Mouse (Mus musculus): Measurements from ENCODE around the gene Pex26. TPM values are rescaled to one million over a fixed set of nuclear protein-coding genes. Genes with fewer than 3 reads are reported as not detected.

Pex26 gene
- total and polyA plus RNA-seq, 3 experiments = 8.6 to 16.9 (median 15.7) TPM

GRCm38 (mm10) chr6:121148360-121148759 is 35.1 kb upstream of the Pex26 start:
- Histone ChIP-seq H3K27me3 (ENCODE audit: insufficient read depth, low read length) (peaks cover 54% of the 10 kb centered on the region), H3K9me3 (replicated peaks) (peaks cover 2% of the 10 kb centered on the region; the same call in 1 of the 2 replicates), H3K36me3 (replicated peaks) (no peaks in the 10 kb centered on the region), H3K4me1 (ENCODE audit: insufficient read depth, low read depth, low read length) (0 out of 2 replicates have a peak, but pooled peaks cover 3% of the 10 kb centered on the region), H3K4me3 (ENCODE audit: low read depth, low read length) (no peak overlapping the region)
- no peak for DNase-seq (ENCODE audit: low spot score)
- TF ChIP-seq TAL1 (conservative IDR thresholded peaks at IDR 0.05; ENCODE audit: low read depth, low read length) (no peak), POLR2AphosphoS5 (IDR thresholded peaks at IDR 0.05; ENCODE audit: insufficient replicate concordance, low read depth, low read length) (no peak), GATA1 (IDR thresholded peaks at IDR 0.05; ENCODE audit: borderline replicate concordance, low read length) (no peak), CTCF (IDR thresholded peaks at IDR 0.05; ENCODE audit: low read depth, low read length) (no peak), GATA2 (IDR thresholded peaks at IDR 0.05; ENCODE audit: borderline replicate concordance, low read depth, low read length) (no peak)
- no peak for ATAC-seq (ENCODE audit: extremely low read depth, insufficient number of reproducible peaks, low FRiP score, poor library complexity, severe bottlenecking)

GRCm38 (mm10) chr6:121149420-121149819 is 34.0 kb upstream of the Pex26 start:
- peaks cover 48% of the 10 kb centered on the region for H3K27me3 ChIP-seq (ENCODE audit: insufficient read depth, low read length)
- no peak for ATAC-seq (ENCODE audit: extremely low read depth, insufficient number of reproducible peaks, low FRiP score, poor library complexity, severe bottlenecking)
- H3K36me3 ChIP-seq (replicated peaks) = no peaks in the 10 kb centered on the region
- no peak for DNase-seq (ENCODE audit: low spot score)
- H3K9me3 ChIP-seq (replicated peaks) = peaks cover 2% of the 10 kb centered on the region; the same call in 1 of the 2 replicates
- no peak for TF ChIP-seq GATA2 (IDR thresholded peaks at IDR 0.05; ENCODE audit: borderline replicate concordance, low read depth, low read length)
- TF ChIP-seq GATA1 (IDR thresholded peaks at IDR 0.05; ENCODE audit: borderline replicate concordance, low read length) = no peak
- no peak for TF ChIP-seq POLR2AphosphoS5 (IDR thresholded peaks at IDR 0.05; ENCODE audit: insufficient replicate concordance, low read depth, low read length)
- TF ChIP-seq TAL1 (conservative IDR thresholded peaks at IDR 0.05; ENCODE audit: low read depth, low read length) = no peak
- TF ChIP-seq CTCF (IDR thresholded peaks at IDR 0.05; ENCODE audit: low read depth, low read length) = no peak
- H3K4me1 ChIP-seq (ENCODE audit: insufficient read depth, low read depth, low read length) = no peaks in the 10 kb centered on the region
- H3K4me3 ChIP-seq (ENCODE audit: low read depth, low read length) = no peak overlapping the region

GRCm38 (mm10) chr6:121150126-121150525 is 33.3 kb upstream of the Pex26 start:
- Histone ChIP-seq H3K9me3 (replicated peaks) (peaks cover 2% of the 10 kb centered on the region; the same call in 1 of the 2 replicates), H3K4me1 (ENCODE audit: insufficient read depth, low read depth, low read length) (no peaks in the 10 kb centered on the region), H3K4me3 (ENCODE audit: low read depth, low read length) (no peak overlapping the region), H3K27me3 (ENCODE audit: insufficient read depth, low read length) (peaks cover 45% of the 10 kb centered on the region), H3K36me3 (replicated peaks) (no peaks in the 10 kb centered on the region)
- DNase-seq (ENCODE audit: low spot score) (no peak), ATAC-seq (ENCODE audit: extremely low read depth, insufficient number of reproducible peaks, low FRiP score, poor library complexity, severe bottlenecking) (no peak)
- TF ChIP-seq GATA1 (IDR thresholded peaks at IDR 0.05; ENCODE audit: borderline replicate concordance, low read length) (no peak), CTCF (IDR thresholded peaks at IDR 0.05; ENCODE audit: low read depth, low read length) (no peak), POLR2AphosphoS5 (IDR thresholded peaks at IDR 0.05; ENCODE audit: insufficient replicate concordance, low read depth, low read length) (no peak), GATA2 (IDR thresholded peaks at IDR 0.05; ENCODE audit: borderline replicate concordance, low read depth, low read length) (no peak), TAL1 (conservative IDR thresholded peaks at IDR 0.05; ENCODE audit: low read depth, low read length) (no peak)

GRCm38 (mm10) chr6:121151732-121152131 is 31.7 kb upstream of the Pex26 start:
- ATAC-seq (ENCODE audit: extremely low read depth, insufficient number of reproducible peaks, low FRiP score, poor library complexity, severe bottlenecking) = no peak
- TF ChIP-seq POLR2AphosphoS5 (IDR thresholded peaks at IDR 0.05; ENCODE audit: insufficient replicate concordance, low read depth, low read length) = no peak
- TF ChIP-seq CTCF (IDR thresholded peaks at IDR 0.05; ENCODE audit: low read depth, low read length) = no peak
- TF ChIP-seq GATA2 (IDR thresholded peaks at IDR 0.05; ENCODE audit: borderline replicate concordance, low read depth, low read length) = no peak
- no peak for TF ChIP-seq GATA1 (IDR thresholded peaks at IDR 0.05; ENCODE audit: borderline replicate concordance, low read length)
- peaks cover 52% of the 10 kb centered on the region for H3K27me3 ChIP-seq (ENCODE audit: insufficient read depth, low read length)

GRCm38 (mm10) chr6:121153177-121153576 is 30.3 kb upstream of the Pex26 start:
- ATAC-seq (ENCODE audit: extremely low read depth, insufficient number of reproducible peaks, low FRiP score, poor library complexity, severe bottlenecking) (no peak), DNase-seq (ENCODE audit: low spot score) (no peak)
- no peaks in the 10 kb centered on the region for H3K36me3 ChIP-seq (replicated peaks)
- H3K9me3 ChIP-seq (replicated peaks) = peaks cover 2% of the 10 kb centered on the region; the same call in 1 of the 2 replicates
- H3K27me3 ChIP-seq (ENCODE audit: insufficient read depth, low read length) = peaks cover 53% of the 10 kb centered on the region
- TF ChIP-seq GATA2 (IDR thresholded peaks at IDR 0.05; ENCODE audit: borderline replicate concordance, low read depth, low read length) (no peak), CTCF (IDR thresholded peaks at IDR 0.05; ENCODE audit: low read depth, low read length) (no peak), TAL1 (conservative IDR thresholded peaks at IDR 0.05; ENCODE audit: low read depth, low read length) (no peak), GATA1 (IDR thresholded peaks at IDR 0.05; ENCODE audit: borderline replicate concordance, low read length) (no peak), POLR2AphosphoS5 (IDR thresholded peaks at IDR 0.05; ENCODE audit: insufficient replicate concordance, low read depth, low read length) (no peak)
- no peaks in the 10 kb centered on the region for H3K4me1 ChIP-seq (ENCODE audit: insufficient read depth, low read depth, low read length)
- no peak overlapping the region for H3K4me3 ChIP-seq (ENCODE audit: low read depth, low read length)

More at GRCm38 (mm10) chr6:121151732-121152131, 31.7 kb upstream of the Pex26 start:
- Histone ChIP-seq H3K9me3 (replicated peaks) (peaks cover 2% of the 10 kb centered on the region; the same call in 1 of the 2 replicates), H3K4me3 (ENCODE audit: low read depth, low read length) (no peak overlapping the region), H3K4me1 (ENCODE audit: insufficient read depth, low read depth, low read length) (no peaks in the 10 kb centered on the region), H3K36me3 (replicated peaks) (no peaks in the 10 kb centered on the region)
- no peak for DNase-seq (ENCODE audit: low spot score)

GRCm38 (mm10) chr6:121154451-121155300 is 28.8 kb upstream of the Pex26 start:
- Histone ChIP-seq H3K4me1 (ENCODE audit: insufficient read depth, low read depth, low read length) (no peaks in the 10 kb centered on the region), H3K4me3 (ENCODE audit: low read depth, low read length) (no peak overlapping the region), H3K36me3 (replicated peaks) (no peaks in the 10 kb centered on the region), H3K9me3 (replicated peaks) (peaks cover 2% of the 10 kb centered on the region; the same call in 1 of the 2 replicates), H3K27me3 (ENCODE audit: insufficient read depth, low read length) (peaks cover 60% of the 10 kb centered on the region)
- TF ChIP-seq CTCF (IDR thresholded peaks at IDR 0.05; ENCODE audit: low read depth, low read length) = no peak
- TF ChIP-seq GATA1 (IDR thresholded peaks at IDR 0.05; ENCODE audit: borderline replicate concordance, low read length) = no peak
- TF ChIP-seq TAL1 (conservative IDR thresholded peaks at IDR 0.05; ENCODE audit: low read depth, low read length) = no peak
- no peak for TF ChIP-seq POLR2AphosphoS5 (IDR thresholded peaks at IDR 0.05; ENCODE audit: insufficient replicate concordance, low read depth, low read length)
- TF ChIP-seq GATA2 (IDR thresholded peaks at IDR 0.05; ENCODE audit: borderline replicate concordance, low read depth, low read length) = no peak
- ATAC-seq (ENCODE audit: extremely low read depth, insufficient number of reproducible peaks, low FRiP score, poor library complexity, severe bottlenecking) = no peak
- DNase-seq (ENCODE audit: low spot score) = no peak

Data from G1E (cell line).